Mouse (Mus musculus): ENCODE data around the gene Grk3. TPM values are rescaled to one million over a fixed set of nuclear protein-coding genes. Genes with fewer than 3 reads are reported as not detected.
A peak's percentile ranks its signal among the peaks of the same experiment; 100 is the strongest.

Gene Grk3
- polyA plus RNA-seq, 1 experiment from 2014 or later, result 2.4 TPM

GRCm38 (mm10) chr5:113030082-113030481, 14.5 kb upstream of the Grk3 start:
- 49% methylated on average over 3 of the region's 3 CpGs for WGBS (ENCODE audit: insufficient replicate concordance)
- H3K4me1 ChIP-seq, result peaks cover 3% of the 10 kb centered on the region; the same call in 1 of the 2 replicates
- no peak overlapping the region for H3K9ac ChIP-seq
- H3K27ac ChIP-seq, result no peak overlapping the region
- no peak for ATAC-seq
- no peak overlapping the region for H3K4me3 ChIP-seq
- no peaks in the 10 kb centered on the region for H3K9me3 ChIP-seq (replicated peaks)
- H3K27me3 ChIP-seq (replicated peaks), result no peaks in the 10 kb centered on the region
- H3K4me2 ChIP-seq, result no peak overlapping the region
- no peaks in the 10 kb centered on the region for H3K36me3 ChIP-seq

- ATAC-seq, result no peak
- Histone ChIP-seq H3K4me3 (no peak overlapping the region), H3K4me1 (0 out of 2 replicates have a peak, but pooled peaks cover 5% of the 10 kb centered on the region), H3K4me2 (no peak overlapping the region), H3K9me3 (replicated peaks) (no peaks in the 10 kb centered on the region), H3K9ac (no peak overlapping the region), H3K36me3 (no peaks in the 10 kb centered on the region), H3K27ac (no peak overlapping the region), H3K27me3 (replicated peaks) (no peaks in the 10 kb centered on the region)
- WGBS (ENCODE audit: insufficient replicate concordance), result 55% methylated on average over 5 of the region's 5 CpGs
Measured at GRCm38 (mm10) chr5:113026706-113027105, 11.1 kb upstream of the Grk3 start.

- no peaks in the 10 kb centered on the region for H3K27me3 ChIP-seq (replicated peaks)
- no peak overlapping the region for H3K4me3 ChIP-seq
Measured at GRCm38 (mm10) chr5:113024154-113024764, 8.7 kb upstream of the Grk3 start.

GRCm38 (mm10) chr5:113018190-113018589, 2.6 kb upstream of the Grk3 start:
- H3K36me3 ChIP-seq, result no peaks in the 10 kb centered on the region
- H3K9me3 ChIP-seq (replicated peaks), result no peaks in the 10 kb centered on the region
- no peak for ATAC-seq
- no peak overlapping the region for H3K9ac ChIP-seq
- WGBS (ENCODE audit: insufficient replicate concordance), result 53% methylated on average over 8 of the region's 8 CpGs
- peaks cover 24% of the 10 kb centered on the region for H3K27me3 ChIP-seq (replicated peaks)
- H3K4me1 ChIP-seq, result peaks cover 6% of the 10 kb centered on the region; the same call in 1 of the 2 replicates
- H3K27ac ChIP-seq, result no peak overlapping the region
- no peak overlapping the region for H3K4me3 ChIP-seq
- no peak overlapping the region for H3K4me2 ChIP-seq

More at GRCm38 (mm10) chr5:113024154-113024764, 8.7 kb upstream of the Grk3 start:
- Histone ChIP-seq H3K4me1 (0 out of 2 replicates have a peak, but pooled peaks cover 5% of the 10 kb centered on the region), H3K9me3 (replicated peaks) (no peaks in the 10 kb centered on the region), H3K36me3 (no peaks in the 10 kb centered on the region), H3K4me2 (peak overlapping the region; percentile 16; the same call in 1 of the 2 replicates), H3K9ac (no peak overlapping the region), H3K27ac (peak overlapping the region; percentile 48; the same call in 1 of the 2 replicates)
- ATAC-seq, result peak; percentile 51
- WGBS (ENCODE audit: insufficient replicate concordance), result 37% methylated on average over 18 of the region's 18 CpGs

GRCm38 (mm10) chr5:113017004-113017403, 1.4 kb upstream of the Grk3 start:
- Histone ChIP-seq H3K27ac (no peak overlapping the region), H3K36me3 (no peaks in the 10 kb centered on the region), H3K4me3 (no peak overlapping the region), H3K9ac (no peak overlapping the region), H3K9me3 (replicated peaks) (no peaks in the 10 kb centered on the region), H3K27me3 (replicated peaks) (peaks cover 24% of the 10 kb centered on the region), H3K4me2 (no peak overlapping the region), H3K4me1 (peaks cover 6% of the 10 kb centered on the region; the same call in 1 of the 2 replicates)
- WGBS (ENCODE audit: insufficient replicate concordance), result 69% methylated on average over 1 of the region's 1 CpGs
- ATAC-seq, result no peak

- H3K9ac ChIP-seq, result peak overlapping the region; percentile 23; the same call in 1 of the 2 replicates
- H3K4me2 ChIP-seq, result peak overlapping the region; percentile 62
- WGBS (ENCODE audit: insufficient replicate concordance), result 8% methylated on average over 14 of the region's 14 CpGs
- H3K9me3 ChIP-seq (replicated peaks), result no peaks in the 10 kb centered on the region
- no peaks in the 10 kb centered on the region for H3K36me3 ChIP-seq
- peaks cover 24% of the 10 kb centered on the region for H3K27me3 ChIP-seq (replicated peaks)
- H3K27ac ChIP-seq, result no peak overlapping the region
- peaks cover 6% of the 10 kb centered on the region; the same call in 1 of the 2 replicates for H3K4me1 ChIP-seq
- peak overlapping the region; percentile 58 for H3K4me3 ChIP-seq
- ATAC-seq, result peak; percentile 31; the same call in 1 of the 2 replicates
Measured at GRCm38 (mm10) chr5:113014808-113015235, 769 bp downstream of the Grk3 start.

- no peak for ATAC-seq
Measured at GRCm38 (mm10) chr5:113014111-113014807, 1.3 kb downstream of the Grk3 start.

GRCm38 (mm10) chr5:113011926-113012325, 3.7 kb downstream of the Grk3 start:
- H3K4me1 ChIP-seq, result peaks cover 6% of the 10 kb centered on the region; the same call in 1 of the 2 replicates
- no peak overlapping the region for H3K27ac ChIP-seq
- H3K9ac ChIP-seq, result no peak overlapping the region
- H3K4me2 ChIP-seq, result no peak overlapping the region
- no peaks in the 10 kb centered on the region for H3K9me3 ChIP-seq (replicated peaks)
- H3K27me3 ChIP-seq (replicated peaks), result peaks cover 24% of the 10 kb centered on the region
- ATAC-seq, result no peak
- 55% methylated on average over 10 of the region's 10 CpGs for WGBS (ENCODE audit: insufficient replicate concordance)
- no peak overlapping the region for H3K4me3 ChIP-seq
- no peaks in the 10 kb centered on the region for H3K36me3 ChIP-seq

More at GRCm38 (mm10) chr5:113014111-113014807, 1.3 kb downstream of the Grk3 start:
- Histone ChIP-seq H3K4me2 (peak overlapping the region; percentile 62), H3K4me3 (peak overlapping the region; percentile 58), H3K36me3 (no peaks in the 10 kb centered on the region), H3K27ac (no peak overlapping the region), H3K9ac (no peak overlapping the region), H3K27me3 (replicated peaks) (peaks cover 24% of the 10 kb centered on the region), H3K4me1 (peaks cover 6% of the 10 kb centered on the region; the same call in 1 of the 2 replicates), H3K9me3 (replicated peaks) (no peaks in the 10 kb centered on the region)
- 52% methylated on average over 16 of the region's 16 CpGs for WGBS (ENCODE audit: insufficient replicate concordance)

- Histone ChIP-seq H3K4me2 (no peak overlapping the region), H3K36me3 (no peaks in the 10 kb centered on the region), H3K4me3 (no peak overlapping the region), H3K27ac (no peak overlapping the region), H3K9ac (no peak overlapping the region), H3K9me3 (replicated peaks) (no peaks in the 10 kb centered on the region), H3K27me3 (replicated peaks) (peaks cover 5% of the 10 kb centered on the region), H3K4me1 (peaks cover 6% of the 10 kb centered on the region; the same call in 1 of the 2 replicates)
- WGBS (ENCODE audit: insufficient replicate concordance), result 58% methylated on average over 8 of the region's 8 CpGs
- ATAC-seq, result no peak
Measured at GRCm38 (mm10) chr5:113009183-113009820, 6.3 kb downstream of the Grk3 start.

- Histone ChIP-seq H3K27ac (no peak overlapping the region), H3K9me3 (replicated peaks) (no peaks in the 10 kb centered on the region), H3K36me3 (no peaks in the 10 kb centered on the region), H3K27me3 (replicated peaks) (no peaks in the 10 kb centered on the region), H3K9ac (no peak overlapping the region), H3K4me2 (no peak overlapping the region), H3K4me3 (no peak overlapping the region), H3K4me1 (no peaks in the 10 kb centered on the region)
- no peak for ATAC-seq
- WGBS (ENCODE audit: insufficient replicate concordance), result 59% methylated on average over 2 of the region's 2 CpGs
Measured at GRCm38 (mm10) chr5:113008496-113008895, 7.1 kb downstream of the Grk3 start.

- no peak overlapping the region for H3K4me3 ChIP-seq
- H3K27ac ChIP-seq, result no peak overlapping the region
- no peaks in the 10 kb centered on the region for H3K9me3 ChIP-seq (replicated peaks)
- H3K4me1 ChIP-seq, result no peaks in the 10 kb centered on the region
- no peak for ATAC-seq
- 53% methylated on average over 7 of the region's 7 CpGs for WGBS (ENCODE audit: insufficient replicate concordance)
- H3K9ac ChIP-seq, result no peak overlapping the region
- no peaks in the 10 kb centered on the region for H3K27me3 ChIP-seq (replicated peaks)
- no peaks in the 10 kb centered on the region for H3K36me3 ChIP-seq
- no peak overlapping the region for H3K4me2 ChIP-seq
Measured at GRCm38 (mm10) chr5:113006997-113007396, 8.6 kb downstream of the Grk3 start.

GRCm38 (mm10) chr5:113005941-113006391, 9.6 kb downstream of the Grk3 start:
- H3K9me3 ChIP-seq (replicated peaks), result no peaks in the 10 kb centered on the region
- no peak overlapping the region for H3K9ac ChIP-seq
- no peak overlapping the region for H3K4me3 ChIP-seq
- no peaks in the 10 kb centered on the region for H3K27me3 ChIP-seq (replicated peaks)
- no peak overlapping the region for H3K27ac ChIP-seq
- ATAC-seq, result no peak
- H3K4me1 ChIP-seq, result no peaks in the 10 kb centered on the region
- no peak overlapping the region for H3K4me2 ChIP-seq
- H3K36me3 ChIP-seq, result no peaks in the 10 kb centered on the region
- 68% methylated on average over 7 of the region's 7 CpGs for WGBS (ENCODE audit: insufficient replicate concordance)
